Mouse (Mus musculus) limb, embryonic 14.5 days (tissue): ENCODE results near the gene Rhoh. TPM values are rescaled to one million over a fixed set of nuclear protein-coding genes. Genes with fewer than 3 reads are reported as not detected.

Experiments
- ATAC-seq: fragments of 200-750 bp; cut with Nextera tagmentation; 2 replicates; pipeline ENCODE4 v1.8.0; 2017; ENCODE audit warnings: low read depth, moderate number of reproducible peaks, moderate TSS enrichment; ENCODE audit not compliant: low FRiP score
- DNase-seq: peaks from one replicate; pipeline ENCODE4 v3.0.0-alpha.2; 2015; ENCODE audit warnings: low spot score
- H3K27ac ChIP-seq: fragments of 300-500 bp; sonication (generic); replicated peaks from 2 replicates; pipeline ENCODE4 v1.5.1; 2014; ENCODE audit warnings: low read depth, mild to moderate bottlenecking, low read length, moderate library complexity, mixed read lengths
- H3K27me3 ChIP-seq: fragments of 300-500 bp; sonication (generic); 2 replicates; pipeline ENCODE4 v1.6.1; 2014; ENCODE audit warnings: low read length, mixed read lengths; ENCODE audit not compliant: control insufficient read depth, insufficient read depth
- H3K36me3 ChIP-seq: fragments of 300-500 bp; sonication (generic); 2 replicates; pipeline ENCODE4 v1.6.1; 2014; ENCODE audit warnings: mild to moderate bottlenecking, low read length, moderate library complexity, mixed read lengths; ENCODE audit not compliant: control insufficient read depth, insufficient read depth
- H3K4me1 ChIP-seq: fragments of 300-500 bp; sonication (generic); 2 replicates; pipeline ENCODE4 v1.6.1; 2014; ENCODE audit warnings: antibody characterized with exemption, low read length, mixed read lengths; ENCODE audit not compliant: control insufficient read depth, insufficient read depth
- H3K4me2 ChIP-seq: fragments of 300-500 bp; sonication (generic); replicated peaks from 2 replicates; pipeline ENCODE4 v1.6.1; 2014; ENCODE audit warnings: low read depth, mild to moderate bottlenecking, low read length, moderate library complexity; ENCODE audit not compliant: severe bottlenecking
- H3K4me3 ChIP-seq: fragments of 300-500 bp; sonication (generic); replicated peaks from 2 replicates; pipeline ENCODE4 v1.5.1; 2014; ENCODE audit warnings: low read length
- H3K9ac ChIP-seq: fragments of 300-500 bp; sonication (generic); 2 replicates; pipeline ENCODE4 v1.6.1; 2014; ENCODE audit warnings: mild to moderate bottlenecking, low read depth, low read length, moderate library complexity; ENCODE audit not compliant: severe bottlenecking
- H3K9me3 ChIP-seq: fragments of 300-500 bp; sonication (generic); 2 replicates; pipeline ENCODE4 v1.6.1; 2016; ENCODE audit warnings: low read length; ENCODE audit not compliant: control insufficient read depth
- POLR2A ChIP-seq: fragments of 200-500 bp; IDR thresholded peaks from 2 replicates; pipeline ENCODE4 v1.8.0; 2012; ENCODE audit warnings: inconsistent platforms, mild to moderate bottlenecking, moderate library complexity, borderline replicate concordance; ENCODE audit not compliant: insufficient read depth, insufficient read length; ENCODE audit errors: extremely low read depth
- WGBS: fragments of 180-500 bp; shearing (Covaris S2); extraction: QIAGEN DNeasy Blood & Tissue Kit; methylation state at CpG from one replicate; pipeline ENCODE4 v1.1.7; 2014; 5-methylcytosine and 5-hydroxymethylcytosine counted together
- polyA plus RNA-seq, 2 experiments: library from polyadenylated mRNA; depleted of rRNA in 1 of 2; stranded (reverse) in 1 of 2; unstranded in 1 of 2; fragments of >200 nt; fragmentation: Nextera tagmentation in 1 of 2; extraction: Ambion mirVana in 1 of 2; gene quantifications; 2 replicates each; pipeline versions ENCODE4 v1.2.1 to v1.2.3; 2012 to 2014

The Rhoh gene
- polyA plus RNA-seq, 2 experiments, result 1.4 to 2.0 TPM

DNA sequence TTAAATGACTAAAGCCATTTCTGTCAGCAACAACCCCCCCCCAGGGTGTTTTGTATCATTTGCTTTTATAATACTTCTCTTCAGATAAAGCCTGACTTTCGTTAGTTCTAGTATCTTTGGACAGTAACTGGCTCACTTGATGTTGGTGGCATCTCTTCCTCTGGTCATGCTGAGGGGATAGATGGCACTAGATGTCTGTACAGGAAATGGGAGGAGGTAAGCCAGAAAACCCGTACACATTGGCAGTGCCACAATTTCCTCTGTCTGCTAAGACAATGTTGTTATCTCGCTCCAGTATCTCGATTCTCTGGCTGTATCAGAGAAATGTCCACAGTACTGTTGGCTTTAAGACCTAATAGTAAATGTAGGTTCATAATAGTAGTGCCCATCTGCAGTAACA is 12.2 kb downstream of the Rhoh start:
- Histone ChIP-seq H3K4me1 (no peaks in the 10 kb centered on the region), H3K4me3 (no peak overlapping the region), H3K9ac (no peak overlapping the region), H3K27me3 (no peaks in the 10 kb centered on the region), H3K9me3 (no peaks in the 10 kb centered on the region), H3K36me3 (no peaks in the 10 kb centered on the region), H3K27ac (no peak overlapping the region), H3K4me2 (no peak overlapping the region)
- no peak for TF ChIP-seq POLR2A
- WGBS, result 81% methylated on average over 4 of the region's 4 CpGs
- DNase-seq, result no peak
- no peak for ATAC-seq

DNA sequence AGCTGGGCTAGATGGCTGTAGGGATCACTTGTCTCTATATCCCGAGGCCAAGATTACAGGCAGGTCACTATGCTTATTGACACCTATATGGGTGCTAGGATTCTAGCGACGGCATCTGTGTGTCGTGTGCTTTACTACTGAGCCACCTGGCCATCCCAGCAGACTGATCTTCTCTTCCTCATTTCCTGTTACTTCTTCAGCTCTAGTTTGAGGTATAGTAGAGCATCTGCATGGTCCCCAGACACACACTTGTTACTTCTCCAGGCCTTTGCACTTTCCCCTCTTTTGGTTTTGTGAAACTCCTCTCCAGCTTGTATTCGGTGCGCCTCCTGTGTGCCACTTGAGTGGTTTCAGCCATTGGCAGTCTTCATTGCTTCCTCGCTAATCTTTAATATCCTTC is 14.3 kb downstream of the Rhoh start:
- 83% methylated on average over 7 of the region's 7 CpGs for WGBS
- no peak for ATAC-seq
- no peak for DNase-seq
- TF ChIP-seq POLR2A, result no peak
- Histone ChIP-seq H3K9ac (no peak overlapping the region), H3K27me3 (no peaks in the 10 kb centered on the region), H3K4me3 (no peak overlapping the region), H3K36me3 (no peaks in the 10 kb centered on the region), H3K27ac (no peak overlapping the region), H3K4me1 (no peaks in the 10 kb centered on the region), H3K9me3 (no peaks in the 10 kb centered on the region), H3K4me2 (no peak overlapping the region)

DNA sequence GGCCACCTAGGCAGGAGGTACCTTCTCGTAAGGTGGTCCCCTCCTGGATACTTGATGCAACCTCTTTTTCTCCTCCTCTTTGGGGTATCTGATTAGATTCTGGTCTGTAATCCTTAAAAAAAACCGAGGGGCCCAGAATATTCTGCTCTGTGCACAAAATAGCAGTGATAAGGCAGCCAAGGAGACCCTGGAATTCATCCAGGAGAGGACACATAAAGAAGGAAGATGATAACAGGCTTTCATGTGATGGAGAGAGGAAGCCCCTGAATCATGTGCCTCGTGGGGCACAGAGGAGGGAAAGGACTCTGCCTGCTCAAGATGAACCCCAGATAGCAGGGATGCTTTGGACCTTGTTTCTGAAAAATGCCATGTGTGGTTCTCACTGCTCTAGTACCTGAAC is 17.4 kb downstream of the Rhoh start:
- TF ChIP-seq POLR2A, result no peak
- no peaks in the 10 kb centered on the region for H3K27me3 ChIP-seq

DNA sequence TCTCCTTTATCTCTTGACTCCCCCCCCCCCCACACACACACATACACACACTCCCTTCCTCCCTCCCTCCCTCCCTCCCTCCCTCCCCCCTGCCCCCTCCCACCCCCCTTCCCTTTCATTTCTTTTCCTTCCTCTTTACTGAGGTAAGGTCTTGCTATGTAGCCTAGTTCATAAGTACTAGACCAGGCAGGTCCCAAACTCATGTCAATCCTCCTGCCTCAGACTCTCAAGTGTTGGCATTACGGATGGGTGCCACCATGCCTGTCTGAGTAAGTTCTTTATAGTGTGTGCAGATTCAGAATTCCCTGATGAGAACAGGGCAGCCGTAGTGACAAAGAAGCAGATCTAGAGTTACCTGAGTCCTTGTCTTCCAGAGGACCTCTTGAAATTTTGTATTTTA is 20.2 kb downstream of the Rhoh start:
- Histone ChIP-seq H3K9ac (no peak overlapping the region), H3K4me2 (no peak overlapping the region), H3K4me1 (peaks cover 4% of the 10 kb centered on the region; the same call in 1 of the 2 replicates), H3K27me3 (no peaks in the 10 kb centered on the region), H3K9me3 (no peaks in the 10 kb centered on the region), H3K27ac (no peak overlapping the region), H3K36me3 (no peaks in the 10 kb centered on the region), H3K4me3 (no peak overlapping the region)
- DNase-seq (no peak), ATAC-seq (no peak)
- WGBS, result 84% methylated on average over 2 of the region's 2 CpGs
- no peak for TF ChIP-seq POLR2A

More for the DNA sequence above, 17.4 kb downstream of the Rhoh start:
- H3K27ac ChIP-seq, result no peak overlapping the region
- no peaks in the 10 kb centered on the region for H3K9me3 ChIP-seq
- no peaks in the 10 kb centered on the region for H3K36me3 ChIP-seq
- no peak overlapping the region for H3K4me3 ChIP-seq
- H3K4me2 ChIP-seq, result no peak overlapping the region
- ATAC-seq (no peak), DNase-seq (no peak)
- peaks cover 2% of the 10 kb centered on the region; the same call in 1 of the 2 replicates for H3K4me1 ChIP-seq
- no peak overlapping the region for H3K9ac ChIP-seq
- WGBS, result 60% methylated on average over 3 of the region's 3 CpGs

DNA sequence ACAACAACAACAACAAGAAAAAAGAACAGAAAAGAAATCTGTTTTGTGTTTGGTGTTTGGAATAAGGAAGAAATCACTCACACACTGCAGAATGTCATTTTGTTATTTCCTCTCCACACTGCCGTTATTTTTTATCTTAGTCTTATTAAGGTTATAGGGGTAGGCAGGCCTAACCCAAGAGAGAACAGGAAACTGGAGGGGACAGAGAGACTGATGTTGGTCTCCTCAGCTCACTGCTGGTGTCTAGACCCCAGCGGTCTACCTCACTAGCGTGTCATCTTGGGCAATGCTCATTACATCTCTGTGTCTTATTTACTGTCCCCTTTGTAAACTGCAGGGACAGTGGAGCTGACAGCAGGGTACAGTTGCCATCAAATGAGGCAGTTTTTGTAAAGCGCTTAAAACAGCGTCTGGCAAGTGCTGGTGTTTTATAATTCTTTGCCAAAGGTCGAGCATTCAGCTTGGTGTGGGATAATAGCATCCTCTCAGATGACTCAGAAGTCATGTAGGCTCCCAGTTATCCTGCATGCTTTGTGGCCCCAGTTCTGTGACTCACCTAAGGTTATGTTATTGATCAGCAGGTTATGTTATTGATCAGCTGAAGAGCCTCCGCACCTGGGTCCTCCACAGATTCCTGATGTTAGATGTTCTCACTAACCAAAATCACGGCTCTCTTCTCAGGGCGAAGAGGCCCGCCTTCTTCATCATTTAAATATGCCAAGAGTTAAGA is 21.6 kb downstream of the Rhoh start:
- H3K27ac ChIP-seq, result no peak overlapping the region
- H3K9me3 ChIP-seq, result no peaks in the 10 kb centered on the region
- 79% methylated on average over 10 of the region's 10 CpGs for WGBS
- H3K9ac ChIP-seq, result no peak overlapping the region
- no peak for TF ChIP-seq POLR2A
- no peaks in the 10 kb centered on the region for H3K36me3 ChIP-seq
- no peaks in the 10 kb centered on the region for H3K27me3 ChIP-seq
- DNase-seq (no peak), ATAC-seq (no peak)
- H3K4me3 ChIP-seq, result no peak overlapping the region
- H3K4me1 ChIP-seq, result peaks cover 4% of the 10 kb centered on the region; the same call in 1 of the 2 replicates
- H3K4me2 ChIP-seq, result no peak overlapping the region
